Mouse (Mus musculus) G1E (cell line): ENCODE measurements around the gene Relt. TPM values are rescaled to one million over a fixed set of nuclear protein-coding genes. Genes with fewer than 3 reads are reported as not detected.
"Not testable (repeated sequence)": the region's sequence is repeated elsewhere in the genome, so short reads cannot be mapped to it uniquely, and the experiment has no call there.

Source experiments
- ATAC-seq: 2 replicates; pipeline ENCODE4 v1.8.0; 2016; ENCODE audit warnings: mild to moderate bottlenecking; ENCODE audit not compliant: insufficient number of reproducible peaks, poor library complexity, low FRiP score, severe bottlenecking; ENCODE audit errors: extremely low read depth
- DNase-seq: peaks from one replicate; pipeline ENCODE4 v3.0.0; 2012; ENCODE audit warnings: low spot score
- H3K27me3 ChIP-seq: 2 replicates; pipeline ENCODE4 v1.6.1; 2012; ENCODE audit warnings: mild to moderate bottlenecking, low read length, inconsistent platforms; ENCODE audit not compliant: insufficient read depth
- H3K36me3 ChIP-seq: replicated peaks from 2 replicates; pipeline ENCODE3; 2012; ENCODE audit warnings: mild to moderate bottlenecking, inconsistent platforms
- H3K4me1 ChIP-seq: 2 replicates; pipeline ENCODE4 v1.6.1; 2012; ENCODE audit warnings: low read depth, low read length, inconsistent platforms, mixed read lengths; ENCODE audit not compliant: insufficient read depth
- H3K4me3 ChIP-seq: 2 replicates; pipeline ENCODE4 v1.5.1; 2012; ENCODE audit warnings: low read depth, mild to moderate bottlenecking, inconsistent platforms, low read length, moderate library complexity, mixed read lengths
- H3K9me3 ChIP-seq: replicated peaks from 2 replicates; pipeline ENCODE4 v1.6.1; 2012; ENCODE audit warnings: inconsistent platforms
- CTCF ChIP-seq: IDR thresholded peaks from 2 replicates; pipeline ENCODE4 v1.5.1; 2012; ENCODE audit warnings: low read depth, low read length, inconsistent platforms, mixed read lengths
- GATA1 ChIP-seq: IDR thresholded peaks from 2 replicates; pipeline ENCODE4 v1.6.1; 2012; ENCODE audit warnings: borderline replicate concordance, low read length, inconsistent platforms, mixed read lengths
- GATA2 ChIP-seq: IDR thresholded peaks from 2 replicates; pipeline ENCODE4 v1.6.1; 2012; ENCODE audit warnings: low read depth, low read length, inconsistent platforms, borderline replicate concordance
- POLR2AphosphoS5 ChIP-seq: IDR thresholded peaks from 2 replicates; pipeline ENCODE4 v1.6.1; 2012; ENCODE audit warnings: low read depth, low read length, inconsistent platforms; ENCODE audit not compliant: insufficient replicate concordance
- TAL1 ChIP-seq: conservative IDR thresholded peaks from 2 replicates; pipeline ENCODE4 v1.6.1; 2012; ENCODE audit warnings: low read depth, low read length, inconsistent platforms, mixed read lengths
- polyA plus RNA-seq: library from polyadenylated mRNA; stranded (reverse); fragments of >175 nt; gene quantifications from 2 replicates; pipeline ENCODE4 v1.2.3, GENCODE M21; 2012
- total RNA-seq, 2 experiments: library from RNA; stranded (forward) in 1 of 2; stranded (reverse) in 1 of 2; fragments of 200-1000 nt in 1 of 2; fragments of >200 nt in 1 of 2; fragmentation: Nextera tagmentation in 1 of 2; gene quantifications; 2 replicates each; pipeline ENCODE4 v1.2.3; 2014 to 2017

The Relt gene
- total and polyA plus RNA-seq, 3 experiments, result 15.4 to 75.9 (median 25.5) TPM

GRCm38 (mm10) chr7:100851481-100852356 is 11.5 kb downstream of the Relt start:
- TF ChIP-seq GATA2, result no peak
- TF ChIP-seq CTCF, result no peak
- TF ChIP-seq TAL1, result no peak
- no peak for TF ChIP-seq GATA1
- no peak for TF ChIP-seq POLR2AphosphoS5
- H3K27me3 ChIP-seq, result no peaks in the 10 kb centered on the region
- no peaks in the 10 kb centered on the region for H3K9me3 ChIP-seq
- H3K4me1 ChIP-seq, result peaks cover 97% of the 10 kb centered on the region
- peaks cover 89% of the 10 kb centered on the region for H3K36me3 ChIP-seq
- DNase-seq (no peak), ATAC-seq (no peak)
- peak overlapping the region; percentile 34; the same call in 1 of the 2 replicates for H3K4me3 ChIP-seq

GRCm38 (mm10) chr7:100849508-100849907 is 13.7 kb downstream of the Relt start:
- no peak for DNase-seq
- TF ChIP-seq GATA2 (no peak), GATA1 (no peak), POLR2AphosphoS5 (no peak), CTCF (no peak), TAL1 (no peak)
- Histone ChIP-seq H3K9me3 (no peaks in the 10 kb centered on the region), H3K36me3 (peaks cover 98% of the 10 kb centered on the region), H3K27me3 (no peaks in the 10 kb centered on the region), H3K4me3 (no peak overlapping the region; the same call in 1 of the 2 replicates), H3K4me1 (peaks cover 98% of the 10 kb centered on the region)
- ATAC-seq, result no peak

GRCm38 (mm10) chr7:100848744-100849143 is 14.5 kb downstream of the Relt start:
- Histone ChIP-seq H3K4me3 (no peak overlapping the region), H3K27me3 (no peaks in the 10 kb centered on the region), H3K9me3 (peaks cover 2% of the 10 kb centered on the region; the same call in 1 of the 2 replicates), H3K4me1 (peaks cover 98% of the 10 kb centered on the region), H3K36me3 (peaks cover 98% of the 10 kb centered on the region)
- ATAC-seq, result no peak
- no peak for DNase-seq
- no peak for TF ChIP-seq GATA2
- 0 out of 2 replicates have a peak, but pooled peaks have one; percentile 20 for TF ChIP-seq CTCF

- Histone ChIP-seq H3K27me3 (no peaks in the 10 kb centered on the region), H3K36me3 (peaks cover 94% of the 10 kb centered on the region), H3K4me1 (peaks cover 85% of the 10 kb centered on the region), H3K9me3 (peaks cover 4% of the 10 kb centered on the region), H3K4me3 (peak overlapping the region; percentile 34; the same call in 1 of the 2 replicates)
- DNase-seq (no peak), ATAC-seq (no peak)
- no peak for TF ChIP-seq TAL1
- no peak for TF ChIP-seq GATA2
- no peak for TF ChIP-seq GATA1
- no peak for TF ChIP-seq POLR2AphosphoS5
- no peak for TF ChIP-seq CTCF
Observed at GRCm38 (mm10) chr7:100847131-100847530, 16.1 kb downstream of the Relt start.

- H3K4me1 ChIP-seq, result peaks cover 79% of the 10 kb centered on the region
- not testable (repeated sequence) for ATAC-seq, DNase-seq
Observed at GRCm38 (mm10) chr7:100846033-100846432, 17.2 kb downstream of the Relt start.

GRCm38 (mm10) chr7:100845412-100845811 is 17.8 kb downstream of the Relt start:
- peaks cover 79% of the 10 kb centered on the region for H3K4me1 ChIP-seq
- DNase-seq (peak; percentile 63), ATAC-seq (peak; percentile 69)
- H3K36me3 ChIP-seq, result peaks cover 89% of the 10 kb centered on the region
- H3K27me3 ChIP-seq, result no peaks in the 10 kb centered on the region
- no peak overlapping the region for H3K4me3 ChIP-seq
- peaks cover 4% of the 10 kb centered on the region for H3K9me3 ChIP-seq
- TF ChIP-seq POLR2AphosphoS5, result no peak
- TF ChIP-seq GATA2, result no peak
- TF ChIP-seq TAL1, result peak; percentile 41
- no peak for TF ChIP-seq GATA1

More at GRCm38 (mm10) chr7:100846033-100846432, 17.2 kb downstream of the Relt start:
- peaks cover 90% of the 10 kb centered on the region for H3K36me3 ChIP-seq
- H3K9me3 ChIP-seq, H3K4me3 ChIP-seq, H3K27me3 ChIP-seq: not testable (repeated sequence)
